21 mouse cellular contexts compared by ENCODE assay signal in the genomic region with DNA sequence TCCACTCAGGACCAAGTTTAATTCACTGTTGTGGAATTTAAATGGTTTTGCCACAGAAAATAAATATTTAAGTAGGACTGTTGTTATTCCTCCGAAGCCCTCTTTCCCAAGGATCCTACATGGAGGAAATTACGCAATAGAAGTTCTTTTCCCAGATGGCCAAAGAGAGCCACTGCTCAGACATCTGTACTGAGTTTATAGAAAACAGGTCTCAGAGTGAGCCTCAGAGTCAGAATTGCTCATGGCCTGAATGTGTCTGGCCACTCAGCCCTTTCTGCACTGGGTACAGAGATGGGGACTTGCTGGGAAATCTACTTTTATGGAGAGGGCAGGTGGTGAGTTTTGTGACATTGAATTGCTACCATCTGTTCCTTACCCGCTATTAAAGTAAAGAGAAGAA.
DNase-seq lines count a peak whose midpoint lies in the region; ATAC-seq and TF ChIP-seq lines count a peak whose summit lies in the region.
"Had no signal": no experiment of that assay in that cellular context is flagged by ENCODE, and none has a peak within 500 bp of the region (broad histone marks: within the 10 kb centered on the region; RNA-seq: fewer than 3 reads in every experiment).

No protein-coding gene starts in this region.

- no peaks in the 10 kb centered on the region for H3K27me3 ChIP-seq in lung, postnatal 0 days (replicated peaks; ENCODE audit: insufficient read depth, low read length)
- H3K27me3 ChIP-seq in myocyte (ENCODE audit: control insufficient read depth, insufficient read depth, insufficient read length) = no peaks in the 10 kb centered on the region
- H3K27me3 ChIP-seq: embryonic facial prominence, embryonic 15.5 days; forebrain, embryonic 12.5 days; heart, embryonic 15.5 days; limb, embryonic 15.5 days; megakaryocyte, embryonic 14.5 days; neural tube, embryonic 12.5 days had no signal

- H3K9ac ChIP-seq in lung, postnatal 0 days (replicated peaks; ENCODE audit: low read depth) = no peak overlapping the region
- H3K9ac ChIP-seq: embryonic facial prominence, embryonic 15.5 days; forebrain, embryonic 12.5 days; heart, embryonic 15.5 days; limb, embryonic 15.5 days; liver, postnatal 0 days; neural tube, embryonic 12.5 days had no signal

- no peaks in the 10 kb centered on the region for H3K36me3 ChIP-seq in lung, postnatal 0 days (ENCODE audit: insufficient read depth, low read length)
- no peaks in the 10 kb centered on the region for H3K36me3 ChIP-seq in myocyte (ENCODE audit: control insufficient read depth, insufficient read depth)
- H3K36me3 ChIP-seq: embryonic facial prominence, embryonic 15.5 days; forebrain, embryonic 12.5 days; heart, embryonic 15.5 days; limb, embryonic 15.5 days; neural tube, embryonic 12.5 days had no signal

- H3K79me2 ChIP-seq in myocyte (ENCODE audit: control insufficient read depth, insufficient read depth) = peaks cover 10% of the 10 kb centered on the region

- no peak overlapping the region for H3K27ac ChIP-seq in lung, postnatal 0 days (ENCODE audit: low read length)
- H3K27ac ChIP-seq: embryonic facial prominence, embryonic 15.5 days; forebrain, embryonic 12.5 days; heart, embryonic 15.5 days; kidney, postnatal 0 days; limb, embryonic 15.5 days; neural tube, embryonic 12.5 days had no signal

- H3K9me3 ChIP-seq in lung, postnatal 0 days (ENCODE audit: low read length) = no peaks in the 10 kb centered on the region
- H3K9me3 ChIP-seq: embryonic facial prominence, embryonic 15.5 days; forebrain, embryonic 12.5 days; heart, embryonic 15.5 days; limb, embryonic 15.5 days; neural tube, embryonic 12.5 days had no signal

- H3K4me1 ChIP-seq in lung, postnatal 0 days (ENCODE audit: insufficient read depth, low read depth, low read length) = no peaks in the 10 kb centered on the region; the same call in 1 of the 2 replicates
- H3K4me1 ChIP-seq: embryonic facial prominence, embryonic 15.5 days; forebrain, embryonic 12.5 days; heart, embryonic 15.5 days; limb, embryonic 15.5 days; megakaryocyte, embryonic 14.5 days; neural tube, embryonic 12.5 days had no signal

- TF ChIP-seq POLR2A in myocyte (IDR thresholded peaks at IDR 0.05; ENCODE audit: insufficient read length, low read depth) = no peak

- H3ac ChIP-seq in myocyte (ENCODE audit: control insufficient read depth, insufficient read length) = no peak overlapping the region

- no peak for TF ChIP-seq CTCF in lung, postnatal 0 days (IDR thresholded peaks at IDR 0.05)

- DNase-seq in embryo, embryonic 10.5 days (ENCODE audit: low spot score) = peak; percentile 8
- no peak for DNase-seq in embryo, embryonic 9.5 days (ENCODE audit: extremely low spot score)
- peak; percentile 63 for DNase-seq in lung, postnatal 0 days (ENCODE audit: low spot score)
- DNase-seq in lung, postnatal 25 days (ENCODE audit: low spot score) = no peak
- peak; percentile 77 for DNase-seq in forelimb bud, embryonic 11.5 days (ENCODE audit: low read depth, low spot score)
- DNase-seq in adrenal gland, postnatal 10 days = no peak
- DNase-seq in right cerebral cortex, adult 18-20 months = no peak
- DNase-seq: adrenal gland, postnatal 36 days; cerebellum, adult 8-10 months; layer of hippocampus, postnatal 36 days; liver, postnatal 0 days; right cerebral cortex, postnatal 25 days had no signal

- WGBS in lung, postnatal 0 days = 63% methylated on average over 3 of the region's 3 CpGs

- H3K4me2 ChIP-seq in lung, postnatal 0 days (replicated peaks; ENCODE audit: low read depth, low read length) = no peak overlapping the region
- H3K4me2 ChIP-seq in myocyte (ENCODE audit: low read depth) = no peak overlapping the region
- H3K4me2 ChIP-seq: embryonic facial prominence, embryonic 15.5 days; forebrain, embryonic 12.5 days; heart, embryonic 15.5 days; limb, embryonic 15.5 days; neural tube, embryonic 12.5 days had no signal

- no peak for ATAC-seq in lung, postnatal 0 days
- ATAC-seq: intestine, postnatal 0 days; liver, postnatal 0 days had no signal

- TF ChIP-seq EP300 in lung, postnatal 0 days (IDR thresholded peaks at IDR 0.05) = no peak

- H3K4me3 ChIP-seq in lung, postnatal 0 days (ENCODE audit: low read depth, low read length) = no peak overlapping the region
- H3K4me3 ChIP-seq in myocyte = no peak overlapping the region
- H3K4me3 ChIP-seq: embryonic facial prominence, embryonic 15.5 days; forebrain, embryonic 12.5 days; heart, embryonic 15.5 days; limb, embryonic 15.5 days; megakaryocyte, embryonic 14.5 days; neural tube, embryonic 12.5 days had no signal

TF ChIP-seq in myocyte, 11 proteins besides CTCF, POLR2A, EP300 and RAD21:
- TF ChIP-seq CEBPB (IDR thresholded peaks at IDR 0.05; ENCODE audit: insufficient read depth, poor library complexity, severe bottlenecking) (peak; percentile 91), REST (IDR thresholded peaks at IDR 0.05; ENCODE audit: insufficient read depth, insufficient read length) (no peak), MAX (IDR thresholded peaks at IDR 0.05; ENCODE audit: low read depth) (no peak), MYOG (IDR thresholded peaks at IDR 0.05; ENCODE audit: control insufficient read depth in 1 of 3, insufficient read depth in 1 of 3, insufficient read length in 2 of 3, low read depth in 2 of 3) (no peak)

Comparison
In these comparisons a context has a peak if more than half of its experiments do, and no peak if none do; other contexts are left out.
1. DNase-seq: peak in embryo, embryonic 10.5 days (single experiment), lung, postnatal 0 days (single experiment) and forelimb bud, embryonic 11.5 days (single experiment); none in embryo, embryonic 9.5 days (single experiment), lung, postnatal 25 days (single experiment), adrenal gland, postnatal 10 days (single experiment) and right cerebral cortex, adult 18-20 months (single experiment).